Mouse (Mus musculus) heart, embryonic 10.5 days (tissue): ENCODE data around the gene Csk. TPM values are rescaled to one million over a fixed set of nuclear protein-coding genes. Genes with fewer than 3 reads are reported as not detected.

Experiments used
- DNase-seq: peaks from one replicate; pipeline ENCODE4 v3.0.0-alpha.2; 2017; ENCODE audit warnings: low spot score
- H3K27ac ChIP-seq: fragments of 300-500 bp; sonication (generic); 2 replicates; pipeline ENCODE4 v1.5.1; 2016; ENCODE audit warnings: mild to moderate bottlenecking
- H3K27me3 ChIP-seq: fragments of 300-500 bp; sonication (generic); 2 replicates; pipeline ENCODE4 v1.6.1; 2016; ENCODE audit warnings: mild to moderate bottlenecking; ENCODE audit not compliant: poor library complexity, insufficient read depth, severe bottlenecking
- H3K36me3 ChIP-seq: fragments of 300-500 bp; sonication (generic); 2 replicates; pipeline ENCODE4 v1.6.1; 2016; ENCODE audit warnings: mild to moderate bottlenecking, moderate library complexity
- H3K4me1 ChIP-seq: fragments of 300-500 bp; sonication (generic); 2 replicates; pipeline ENCODE4 v1.6.1; 2016; ENCODE audit warnings: mild to moderate bottlenecking
- H3K4me3 ChIP-seq: fragments of 300-500 bp; sonication (generic); 2 replicates; pipeline ENCODE4 v1.5.1; 2016; ENCODE audit warnings: mild to moderate bottlenecking, moderate library complexity
- H3K9me3 ChIP-seq: fragments of 300-500 bp; sonication (generic); 2 replicates; pipeline ENCODE4 v1.6.1; 2016; ENCODE audit warnings: mild to moderate bottlenecking, moderate library complexity
- WGBS: fragments of 180-500 bp; shearing (Covaris S2); methylation state at CpG from one replicate; pipeline ENCODE4 v1.1.7; 2016; 5-methylcytosine and 5-hydroxymethylcytosine counted together
- polyA plus RNA-seq: library from polyadenylated mRNA; unstranded; fragments of >200 nt; fragmentation: Nextera tagmentation; extraction: Ambion mirVana; gene quantifications from 2 replicates; pipeline ENCODE4 v1.2.1, GENCODE M21; 2016

The Csk gene
- 17.2 and 26.0 TPM in 2 replicates for polyA plus RNA-seq

- Histone ChIP-seq H3K9me3 (no peaks in the 10 kb centered on the region), H3K27me3 (peaks cover 25% of the 10 kb centered on the region), H3K4me1 (peaks cover 26% of the 10 kb centered on the region), H3K27ac (no peak within 1 kb of the TSS), H3K36me3 (no peaks in the 10 kb centered on the region), H3K4me3 (no peak within 1 kb of the TSS)
- WGBS: 33% methylated on average over 5 of the region's 5 CpGs
- DNase-seq: no peak
Observed at GRCm38 (mm10) chr9:57653283-57653682, at the start of gene Csk. Gene Csk (minus strand): TSS chr9:57653631.

- H3K4me3 ChIP-seq: no peak overlapping the region
- peaks cover 20% of the 10 kb centered on the region for H3K4me1 ChIP-seq
- peaks cover 49% of the 10 kb centered on the region for H3K27me3 ChIP-seq
- H3K36me3 ChIP-seq: no peaks in the 10 kb centered on the region
- WGBS: 69% methylated on average over 1 of the region's 1 CpGs
- no peaks in the 10 kb centered on the region for H3K9me3 ChIP-seq
- H3K27ac ChIP-seq: no peak overlapping the region
- no peak for DNase-seq
Observed at GRCm38 (mm10) chr9:57698466-57699150, 45.2 kb upstream of the Csk start.

- peak overlapping the region; percentile 70; the same call in 1 of the 2 replicates for H3K4me3 ChIP-seq
- WGBS: 15% methylated on average over 4 of the region's 4 CpGs
- no peaks in the 10 kb centered on the region for H3K9me3 ChIP-seq
- peaks cover 20% of the 10 kb centered on the region for H3K4me1 ChIP-seq
- peaks cover 57% of the 10 kb centered on the region for H3K27me3 ChIP-seq
- DNase-seq: no peak
- H3K27ac ChIP-seq: no peak overlapping the region
- no peaks in the 10 kb centered on the region for H3K36me3 ChIP-seq
Observed at GRCm38 (mm10) chr9:57697380-57697779, 43.9 kb upstream of the Csk start.

- Histone ChIP-seq H3K36me3 (no peaks in the 10 kb centered on the region), H3K4me3 (peak overlapping the region; percentile 70), H3K9me3 (no peaks in the 10 kb centered on the region), H3K27me3 (peaks cover 57% of the 10 kb centered on the region), H3K27ac (peak overlapping the region; percentile 67), H3K4me1 (peaks cover 20% of the 10 kb centered on the region)
- DNase-seq: peak; percentile 78
- WGBS: under 1% methylated on average over 42 of the region's 42 CpGs
Observed at GRCm38 (mm10) chr9:57696380-57697285, 43.2 kb upstream of the Csk start.

GRCm38 (mm10) chr9:57694108-57694507 lies 40.7 kb upstream of the Csk start:
- 87% methylated on average over 2 of the region's 2 CpGs for whole genome bisulfite sequencing
- Histone ChIP-seq H3K4me3 (no peak overlapping the region), H3K27ac (no peak overlapping the region), H3K36me3 (no peaks in the 10 kb centered on the region), H3K9me3 (no peaks in the 10 kb centered on the region), H3K27me3 (peaks cover 57% of the 10 kb centered on the region), H3K4me1 (peaks cover 20% of the 10 kb centered on the region)
- DNase-seq: no peak

- DNase-seq: no peak
- no peaks in the 10 kb centered on the region for H3K9me3 ChIP-seq
- no peak overlapping the region for H3K27ac ChIP-seq
- H3K4me3 ChIP-seq: no peak overlapping the region
- peaks cover 8% of the 10 kb centered on the region for H3K27me3 ChIP-seq
- 82% methylated on average over 2 of the region's 2 CpGs for WGBS
- no peaks in the 10 kb centered on the region for H3K4me1 ChIP-seq
- H3K36me3 ChIP-seq: no peaks in the 10 kb centered on the region
Observed at GRCm38 (mm10) chr9:57688606-57689005, 35.2 kb upstream of the Csk start.

GRCm38 (mm10) chr9:57688158-57688557 lies 34.7 kb upstream of the Csk start:
- no peak for DNase-seq
- Histone ChIP-seq H3K4me1 (no peaks in the 10 kb centered on the region), H3K36me3 (no peaks in the 10 kb centered on the region), H3K4me3 (no peak overlapping the region), H3K27ac (no peak overlapping the region), H3K9me3 (no peaks in the 10 kb centered on the region), H3K27me3 (peaks cover 4% of the 10 kb centered on the region; the same call in 1 of the 2 replicates)
- 49% methylated on average over 2 of the region's 2 CpGs for WGBS

GRCm38 (mm10) chr9:57687751-57688150 lies 34.3 kb upstream of the Csk start, which contains the start of gene Cyp1a1:
Gene Cyp1a1 (plus strand): TSS chr9:57687928.
- WGBS: 81% methylated on average over 2 of the region's 2 CpGs
- no peak for DNase-seq
- H3K36me3 ChIP-seq: no peaks in the 10 kb centered on the region

GRCm38 (mm10) chr9:57686011-57686410 lies 32.6 kb upstream of the Csk start:
- WGBS: 93% methylated on average over 5 of the region's 5 CpGs
- no peak overlapping the region for H3K4me3 ChIP-seq
- H3K27ac ChIP-seq: no peak overlapping the region
- H3K9me3 ChIP-seq: no peaks in the 10 kb centered on the region
- no peak for DNase-seq
- H3K27me3 ChIP-seq: no peaks in the 10 kb centered on the region
- H3K4me1 ChIP-seq: no peaks in the 10 kb centered on the region
- H3K36me3 ChIP-seq: no peaks in the 10 kb centered on the region

More at GRCm38 (mm10) chr9:57687751-57688150, 34.3 kb upstream of the Csk start, which contains the start of gene Cyp1a1:
- no peak within 1 kb of the TSS for H3K27ac ChIP-seq
- no peaks in the 10 kb centered on the region for H3K9me3 ChIP-seq
- H3K27me3 ChIP-seq: no peaks in the 10 kb centered on the region
- no peak within 1 kb of the TSS for H3K4me3 ChIP-seq
- no peaks in the 10 kb centered on the region for H3K4me1 ChIP-seq

GRCm38 (mm10) chr9:57683520-57683919 lies 30.1 kb upstream of the Csk start, which contains the start of gene Cyp1a2:
Gene Cyp1a2 (minus strand): TSS chr9:57683703.
- H3K4me1 ChIP-seq: no peaks in the 10 kb centered on the region
- no peak for DNase-seq
- WGBS: 76% methylated on average over 5 of the region's 5 CpGs
- no peak within 1 kb of the TSS for H3K27ac ChIP-seq
- H3K4me3 ChIP-seq: no peak within 1 kb of the TSS
- H3K36me3 ChIP-seq: no peaks in the 10 kb centered on the region
- H3K27me3 ChIP-seq: no peaks in the 10 kb centered on the region
- no peaks in the 10 kb centered on the region for H3K9me3 ChIP-seq

GRCm38 (mm10) chr9:57681411-57681810 lies 28.0 kb upstream of the Csk start:
- H3K4me1 ChIP-seq: no peaks in the 10 kb centered on the region
- no peaks in the 10 kb centered on the region for H3K36me3 ChIP-seq
- 79% methylated on average over 10 of the region's 10 CpGs for WGBS
- H3K27me3 ChIP-seq: no peaks in the 10 kb centered on the region
- H3K27ac ChIP-seq: no peak overlapping the region
- no peak overlapping the region for H3K4me3 ChIP-seq
- no peak for DNase-seq
- H3K9me3 ChIP-seq: no peaks in the 10 kb centered on the region

GRCm38 (mm10) chr9:57671500-57671899 lies 18.1 kb upstream of the Csk start:
- no peak for DNase-seq
- no peaks in the 10 kb centered on the region for H3K9me3 ChIP-seq
- 75% methylated on average over 5 of the region's 5 CpGs for WGBS

GRCm38 (mm10) chr9:57671037-57671436 lies 17.6 kb upstream of the Csk start:
- H3K4me3 ChIP-seq: no peak overlapping the region
- DNase-seq: no peak
- H3K27ac ChIP-seq: no peak overlapping the region
- no peaks in the 10 kb centered on the region for H3K9me3 ChIP-seq
- no peaks in the 10 kb centered on the region for H3K36me3 ChIP-seq
- peaks cover 3% of the 10 kb centered on the region; the same call in 1 of the 2 replicates for H3K27me3 ChIP-seq
- 92% methylated on average over 4 of the region's 4 CpGs for WGBS
- peaks cover 8% of the 10 kb centered on the region for H3K4me1 ChIP-seq

More at GRCm38 (mm10) chr9:57671500-57671899, 18.1 kb upstream of the Csk start:
- Histone ChIP-seq H3K27me3 (peaks cover 3% of the 10 kb centered on the region; the same call in 1 of the 2 replicates), H3K27ac (no peak overlapping the region), H3K4me1 (peaks cover 8% of the 10 kb centered on the region), H3K36me3 (no peaks in the 10 kb centered on the region), H3K4me3 (no peak overlapping the region)
